Mouse (Mus musculus) neural tube, embryonic 13.5 days (tissue): ENCODE data around the gene Serpina1e. TPM values are rescaled to one million over a fixed set of nuclear protein-coding genes. Genes with fewer than 3 reads are reported as not detected.
A peak's percentile ranks its signal among the peaks of the same experiment; 100 is the strongest.

Experiments used
- ATAC-seq: fragments of 200-750 bp; cut with Nextera tagmentation; 2 replicates; pipeline ENCODE4 v1.8.0; 2017; ENCODE audit warnings: low read depth, mild to moderate bottlenecking, moderate TSS enrichment, moderate library complexity
- H3K27ac ChIP-seq: fragments of 300-500 bp; sonication (generic); replicated peaks from 2 replicates; pipeline ENCODE4 v1.5.1; 2015; ENCODE audit warnings: moderate library complexity, mild to moderate bottlenecking, inconsistent platforms
- H3K27me3 ChIP-seq: fragments of 300-500 bp; sonication (generic); 2 replicates; pipeline ENCODE4 v1.6.1; 2015; ENCODE audit warnings: mild to moderate bottlenecking, inconsistent platforms
- H3K36me3 ChIP-seq: fragments of 300-500 bp; sonication (generic); 2 replicates; pipeline ENCODE4 v1.6.1; 2015; ENCODE audit warnings: mild to moderate bottlenecking, inconsistent platforms
- H3K4me1 ChIP-seq: fragments of 300-500 bp; sonication (generic); replicated peaks from 2 replicates; pipeline ENCODE4 v1.6.1; 2015; ENCODE audit warnings: inconsistent platforms
- H3K4me2 ChIP-seq: fragments of 300-500 bp; sonication (generic); 2 replicates; pipeline ENCODE4 v1.6.1; 2015; ENCODE audit warnings: inconsistent platforms, mild to moderate bottlenecking, moderate library complexity
- H3K4me3 ChIP-seq: fragments of 300-500 bp; sonication (generic); 2 replicates; pipeline ENCODE4 v1.5.1; 2015; ENCODE audit warnings: mild to moderate bottlenecking, inconsistent platforms
- H3K9ac ChIP-seq: fragments of 300-500 bp; sonication (generic); 2 replicates; pipeline ENCODE4 v1.6.1; 2015; ENCODE audit warnings: moderate library complexity, mild to moderate bottlenecking, inconsistent platforms
- H3K9me3 ChIP-seq: fragments of 300-500 bp; sonication (generic); 2 replicates; pipeline ENCODE4 v1.6.1; 2016; ENCODE audit warnings: inconsistent platforms
- WGBS: fragments of 180-500 bp; shearing (Covaris S2); methylation state at CpG from one replicate; pipeline ENCODE4 v1.1.7; 2015; 5-methylcytosine and 5-hydroxymethylcytosine counted together
- polyA plus RNA-seq: library from polyadenylated mRNA; unstranded; fragments of >200 nt; fragmentation: Nextera tagmentation; extraction: Ambion mirVana; gene quantifications from 2 replicates; pipeline ENCODE4 v1.2.1, GENCODE M21; 2015

The Serpina1e gene
- polyA plus RNA-seq = not detected in 2 replicates

DNA sequence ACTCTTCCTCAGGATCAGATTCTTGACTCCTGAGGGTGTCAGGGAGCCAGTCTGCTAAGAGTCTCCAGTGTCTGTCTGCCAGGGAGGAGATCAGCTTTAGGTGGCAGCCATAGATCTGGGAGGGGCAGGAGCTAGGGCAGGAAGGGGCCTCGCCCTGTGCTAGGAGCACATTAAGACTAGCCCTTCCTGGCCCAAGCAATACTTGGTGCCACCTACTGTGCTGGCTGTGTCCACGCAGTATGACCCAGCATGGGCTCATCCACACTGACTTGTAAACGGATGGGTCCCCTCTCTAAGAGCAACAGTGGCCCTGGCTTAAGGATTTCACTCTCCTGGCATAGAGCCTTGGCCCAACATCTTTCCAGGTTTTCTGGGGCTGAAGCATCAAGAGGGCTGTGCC, at the start of gene Serpina1e:
TSS of gene Serpina1e (minus strand) at position 178 of the 400 bp plus-strand sequence.
- no peaks in the 10 kb centered on the region for H3K9me3 ChIP-seq
- H3K4me2 ChIP-seq = no peak within 1 kb of the TSS
- no peak within 1 kb of the TSS for H3K27ac ChIP-seq
- no peak for ATAC-seq
- no peaks in the 10 kb centered on the region for H3K4me1 ChIP-seq
- no peak within 1 kb of the TSS for H3K4me3 ChIP-seq
- H3K9ac ChIP-seq = no peak within 1 kb of the TSS
- no peaks in the 10 kb centered on the region for H3K36me3 ChIP-seq
- H3K27me3 ChIP-seq = no peaks in the 10 kb centered on the region
- 75% methylated on average over 3 of the region's 3 CpGs for WGBS

DNA sequence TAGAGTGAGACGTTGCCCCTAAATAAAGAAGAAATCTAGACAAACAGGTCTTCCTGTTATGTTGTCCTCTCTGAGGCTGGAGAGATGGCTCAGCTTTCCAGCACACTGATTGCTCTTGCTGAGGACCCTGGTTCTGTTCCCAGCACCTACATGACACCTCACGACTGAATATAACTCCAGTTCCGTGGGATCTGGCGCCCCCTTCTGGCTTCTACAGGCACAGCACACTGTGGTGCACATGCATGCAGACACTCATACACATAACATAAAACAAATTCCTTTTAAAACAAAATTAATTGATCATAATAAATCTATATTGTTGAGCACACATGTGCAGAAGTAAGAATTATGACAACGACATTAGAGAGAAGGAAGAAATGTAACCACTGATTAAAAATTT, 45.9 kb upstream of the Serpina1e start:
- H3K36me3 ChIP-seq = no peaks in the 10 kb centered on the region
- no peak overlapping the region for H3K4me3 ChIP-seq
- H3K4me2 ChIP-seq = no peak overlapping the region
- H3K9me3 ChIP-seq = no peaks in the 10 kb centered on the region
- H3K27me3 ChIP-seq = no peaks in the 10 kb centered on the region
- 83% methylated on average over 5 of the region's 5 CpGs for WGBS
- no peak for ATAC-seq
- H3K9ac ChIP-seq = no peak overlapping the region
- H3K4me1 ChIP-seq = 0 out of 2 replicates have a peak, but pooled peaks cover under 1% of the 10 kb centered on the region
- H3K27ac ChIP-seq = no peak overlapping the region

DNA sequence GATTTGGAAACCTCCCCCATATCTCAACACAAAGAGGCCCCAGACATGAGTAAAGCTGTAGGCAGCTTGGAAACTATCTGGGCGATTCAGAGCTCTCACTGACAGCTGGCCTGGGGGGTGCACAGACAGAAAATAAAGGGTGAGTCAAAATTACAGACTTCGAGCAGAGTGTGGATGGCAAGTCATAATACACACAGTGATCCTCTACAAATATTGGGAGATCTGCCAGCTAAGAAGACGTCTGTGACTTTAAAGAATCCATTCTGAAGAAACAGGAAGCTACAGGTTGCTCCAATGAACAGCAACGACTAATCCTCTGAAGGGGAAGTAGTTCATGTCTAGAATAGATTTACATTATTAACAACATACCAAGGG, 44.5 kb upstream of the Serpina1e start:
- Histone ChIP-seq H3K9ac (no peak overlapping the region), H3K4me3 (no peak overlapping the region), H3K9me3 (no peaks in the 10 kb centered on the region), H3K27ac (no peak overlapping the region), H3K36me3 (no peaks in the 10 kb centered on the region), H3K4me2 (no peak overlapping the region), H3K27me3 (no peaks in the 10 kb centered on the region), H3K4me1 (0 out of 2 replicates have a peak, but pooled peaks cover 6% of the 10 kb centered on the region)
- WGBS = 70% methylated on average over 4 of the region's 4 CpGs
- ATAC-seq = no peak

DNA sequence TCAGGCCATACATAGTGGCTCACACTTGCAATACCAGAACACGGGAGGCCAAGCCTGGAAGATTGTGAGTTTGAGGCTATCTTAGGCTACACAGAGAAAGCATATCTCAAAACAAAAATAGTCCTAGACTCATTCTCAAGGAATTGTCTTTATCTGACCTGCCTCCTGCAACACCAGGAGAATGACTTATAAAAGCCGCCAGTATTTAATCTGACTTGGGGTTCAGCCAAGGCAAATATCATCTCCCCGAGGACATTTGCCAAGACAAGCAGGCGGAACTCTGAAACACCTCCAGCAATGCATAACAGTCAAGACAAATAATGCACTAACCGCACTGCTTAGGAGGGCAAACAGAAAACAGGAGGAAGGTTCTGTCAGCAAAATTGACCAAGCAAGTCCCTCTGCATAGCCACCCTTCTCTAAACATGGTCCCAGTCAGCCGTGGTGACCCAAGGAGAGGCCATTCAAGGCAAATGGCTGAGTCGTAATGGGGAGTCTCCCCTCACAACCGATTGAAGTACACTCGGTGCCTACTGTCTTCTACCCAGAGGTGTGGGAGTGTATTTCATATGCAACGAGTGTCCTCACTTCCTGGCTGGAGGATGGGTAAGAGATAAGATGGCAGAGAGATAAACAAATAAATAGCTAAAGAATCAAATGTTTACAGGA, 43.9 kb upstream of the Serpina1e start:
- WGBS = 75% methylated on average over 10 of the region's 10 CpGs

DNA sequence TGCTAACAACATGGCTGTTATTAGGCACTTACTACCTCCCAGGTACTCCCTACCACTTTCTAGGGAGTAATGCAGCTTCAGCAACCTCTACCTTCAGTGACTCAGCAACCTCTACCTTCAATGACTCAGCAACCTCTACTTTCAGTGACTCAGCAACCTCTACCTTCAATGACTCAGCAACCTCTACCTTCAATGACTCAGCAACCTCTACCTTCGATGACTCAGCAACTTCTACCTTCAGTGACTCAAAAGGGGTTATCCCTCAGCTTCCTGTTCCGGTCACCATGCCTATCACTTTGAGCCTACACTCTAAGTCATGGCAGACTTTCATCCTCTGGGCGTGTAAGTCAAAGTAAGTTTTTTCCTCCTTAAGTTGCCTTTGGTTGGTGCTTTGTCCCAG, 41.8 kb upstream of the Serpina1e start:
- H3K9me3 ChIP-seq = no peaks in the 10 kb centered on the region
- H3K9ac ChIP-seq = no peak overlapping the region
- H3K4me3 ChIP-seq = no peak overlapping the region
- WGBS = 94% methylated on average over 3 of the region's 3 CpGs
- ATAC-seq = no peak
- no peak overlapping the region for H3K4me2 ChIP-seq
- no peak overlapping the region for H3K27ac ChIP-seq
- no peaks in the 10 kb centered on the region for H3K36me3 ChIP-seq
- 0 out of 2 replicates have a peak, but pooled peaks cover 6% of the 10 kb centered on the region for H3K4me1 ChIP-seq
- H3K27me3 ChIP-seq = no peaks in the 10 kb centered on the region

More for the DNA sequence above, 43.9 kb upstream of the Serpina1e start:
- H3K4me2 ChIP-seq = no peak overlapping the region
- H3K36me3 ChIP-seq = no peaks in the 10 kb centered on the region
- H3K27me3 ChIP-seq = no peaks in the 10 kb centered on the region
- no peak overlapping the region for H3K27ac ChIP-seq
- no peak overlapping the region for H3K9ac ChIP-seq
- no peak overlapping the region for H3K4me3 ChIP-seq
- H3K4me1 ChIP-seq = 0 out of 2 replicates have a peak, but pooled peaks cover 6% of the 10 kb centered on the region
- no peak for ATAC-seq
- no peaks in the 10 kb centered on the region for H3K9me3 ChIP-seq

DNA sequence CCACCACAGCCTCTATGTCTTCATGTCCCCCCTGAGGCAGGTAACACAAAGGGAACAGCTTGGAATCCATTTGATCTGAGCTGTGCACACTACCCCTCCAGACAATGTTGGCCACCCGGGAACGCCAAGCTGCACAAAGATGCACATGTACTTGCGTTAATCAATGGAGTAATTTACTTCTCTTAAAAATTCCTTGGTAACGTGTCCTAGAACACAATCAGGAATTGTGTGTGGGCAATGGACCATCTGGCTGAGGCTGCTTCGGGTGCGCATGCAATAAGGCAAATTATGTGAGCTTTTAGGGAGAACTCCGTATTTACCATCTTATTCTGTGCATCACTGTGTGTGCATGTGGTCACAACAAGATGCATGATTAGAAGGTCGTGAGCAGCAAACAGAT, 40.8 kb upstream of the Serpina1e start:
- no peak overlapping the region for H3K4me3 ChIP-seq
- ATAC-seq = no peak

DNA sequence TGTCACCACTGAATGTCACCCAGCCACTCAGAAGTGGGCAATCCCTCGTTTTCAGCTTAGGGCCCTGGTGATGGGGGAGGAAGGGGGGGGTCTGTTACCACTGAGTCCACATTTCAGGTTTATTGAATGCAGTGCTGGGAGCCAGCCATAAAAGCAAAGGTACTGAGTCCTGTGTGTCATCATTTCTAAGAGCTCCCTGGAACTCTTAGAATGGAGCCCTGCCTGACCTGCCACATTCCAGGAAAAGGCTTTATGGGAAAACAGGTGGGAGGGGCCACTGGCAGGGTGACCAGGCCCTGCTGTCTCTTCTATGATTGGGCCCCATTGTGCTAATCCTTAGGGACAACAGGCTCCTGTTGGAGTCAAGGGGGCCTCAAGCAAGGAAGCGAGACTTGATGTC, 37.7 kb upstream of the Serpina1e start:
- WGBS = 66% methylated on average over 2 of the region's 2 CpGs
- H3K4me1 ChIP-seq = 0 out of 2 replicates have a peak, but pooled peaks cover 6% of the 10 kb centered on the region
- H3K9ac ChIP-seq = no peak overlapping the region
- ATAC-seq = no peak
- no peaks in the 10 kb centered on the region for H3K9me3 ChIP-seq
- no peak overlapping the region for H3K4me2 ChIP-seq
- no peaks in the 10 kb centered on the region for H3K27me3 ChIP-seq
- H3K4me3 ChIP-seq = no peak overlapping the region
- H3K36me3 ChIP-seq = no peaks in the 10 kb centered on the region
- no peak overlapping the region for H3K27ac ChIP-seq

More for the DNA sequence above, 40.8 kb upstream of the Serpina1e start:
- WGBS = 69% methylated on average over 8 of the region's 8 CpGs
- Histone ChIP-seq H3K36me3 (no peaks in the 10 kb centered on the region), H3K4me1 (0 out of 2 replicates have a peak, but pooled peaks cover 6% of the 10 kb centered on the region), H3K9ac (no peak overlapping the region), H3K27ac (no peak overlapping the region), H3K4me2 (no peak overlapping the region), H3K9me3 (no peaks in the 10 kb centered on the region), H3K27me3 (no peaks in the 10 kb centered on the region)

DNA sequence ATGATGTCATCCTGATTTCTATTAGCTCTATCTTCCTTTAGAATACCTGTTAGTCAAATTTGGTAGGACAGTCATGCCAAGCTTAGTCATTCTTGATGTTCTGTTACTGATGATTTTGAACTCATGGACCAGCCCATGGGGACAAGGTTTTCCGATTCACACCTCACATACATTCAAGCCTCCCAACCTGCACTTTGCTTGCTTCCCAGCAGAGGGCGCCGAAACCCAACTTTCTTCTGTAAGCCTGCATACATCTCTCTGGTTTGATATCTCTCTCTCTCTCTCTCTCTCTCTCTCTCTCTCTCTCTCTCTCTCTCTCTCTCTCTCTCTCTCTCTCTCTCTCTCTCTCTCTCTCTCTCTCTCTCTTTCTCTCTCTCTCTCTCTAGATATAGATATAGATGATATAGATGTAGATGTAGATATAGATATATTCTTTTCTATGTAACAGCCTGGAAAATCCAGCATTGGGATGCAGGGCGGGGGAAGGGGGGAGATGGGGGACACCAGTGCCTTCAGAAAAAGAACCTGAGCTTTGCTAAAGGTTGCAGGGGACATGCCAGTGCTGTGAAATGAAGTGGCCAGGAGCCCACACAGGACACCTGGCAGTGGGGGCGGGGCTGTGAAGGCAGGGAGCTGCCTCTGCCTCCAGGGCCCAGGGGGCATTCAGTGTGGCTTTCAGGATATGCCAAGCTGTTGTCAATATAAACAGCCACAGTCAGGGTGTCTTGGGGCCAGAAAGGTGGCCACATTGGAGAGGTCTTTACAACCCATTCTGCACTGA, 36.7 kb upstream of the Serpina1e start:
- no peaks in the 10 kb centered on the region for H3K36me3 ChIP-seq
- no peak overlapping the region for H3K9ac ChIP-seq
- 43% methylated on average over 5 of the region's 5 CpGs for WGBS
- no peaks in the 10 kb centered on the region for H3K27me3 ChIP-seq
- ATAC-seq = peak; percentile 61; the same call in 1 of the 2 replicates
- no peak overlapping the region for H3K4me2 ChIP-seq
- no peaks in the 10 kb centered on the region for H3K9me3 ChIP-seq
- H3K4me1 ChIP-seq = 0 out of 2 replicates have a peak, but pooled peaks cover 6% of the 10 kb centered on the region
- H3K4me3 ChIP-seq = no peak overlapping the region
- H3K27ac ChIP-seq = no peak overlapping the region

DNA sequence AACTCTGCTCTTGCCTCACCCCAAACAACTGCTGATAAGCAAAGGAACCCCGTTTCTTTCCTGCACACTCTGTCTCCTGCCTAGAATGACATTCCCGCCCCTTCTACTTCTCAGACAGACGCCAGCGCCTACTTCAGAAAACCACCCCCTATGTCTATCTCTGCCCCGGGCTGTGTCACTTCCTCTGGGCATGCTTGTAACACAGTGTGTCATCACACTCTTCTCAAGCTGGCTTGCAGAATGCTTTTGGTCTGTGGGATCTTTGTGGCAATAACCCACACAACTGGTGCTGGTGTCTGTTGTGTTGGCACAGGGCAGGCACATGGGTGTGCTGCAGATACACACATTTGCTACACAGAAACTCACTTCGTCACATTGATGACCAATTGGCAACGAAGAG, 34.2 kb upstream of the Serpina1e start:
- H3K27ac ChIP-seq = no peak overlapping the region
- H3K4me3 ChIP-seq = no peak overlapping the region
- no peak for ATAC-seq
- no peaks in the 10 kb centered on the region for H3K4me1 ChIP-seq
- H3K36me3 ChIP-seq = no peaks in the 10 kb centered on the region
- H3K9me3 ChIP-seq = no peaks in the 10 kb centered on the region
- H3K4me2 ChIP-seq = no peak overlapping the region
- WGBS = 82% methylated on average over 7 of the region's 7 CpGs
- H3K9ac ChIP-seq = no peak overlapping the region
- no peaks in the 10 kb centered on the region for H3K27me3 ChIP-seq

DNA sequence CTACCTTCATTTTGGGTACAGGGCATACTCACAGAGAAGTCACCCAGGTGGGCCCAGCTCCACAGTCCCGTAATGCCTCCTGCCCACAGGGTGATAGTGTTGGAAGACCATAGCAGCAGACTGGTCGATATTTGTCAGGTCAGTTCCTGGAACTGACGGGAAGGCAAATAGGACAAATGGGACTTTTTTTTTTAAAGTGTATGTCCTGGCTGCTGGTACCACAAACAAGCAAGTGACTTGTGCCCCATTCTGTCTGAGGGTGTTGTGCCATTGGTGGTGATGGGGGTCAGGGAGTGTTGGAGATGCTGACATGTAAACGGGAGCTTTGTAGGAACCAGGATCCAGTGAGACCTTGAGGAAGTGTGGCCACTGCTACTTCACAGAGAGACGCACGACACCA, 31.1 kb upstream of the Serpina1e start, which contains the start of gene Serpina11:
TSS of gene Serpina11 (minus strand) at position 101 of the 400 bp plus-strand sequence.
- WGBS = 90% methylated on average over 6 of the region's 6 CpGs
- Histone ChIP-seq H3K4me1 (no peaks in the 10 kb centered on the region), H3K9me3 (no peaks in the 10 kb centered on the region), H3K36me3 (no peaks in the 10 kb centered on the region), H3K27me3 (no peaks in the 10 kb centered on the region), H3K4me3 (no peak within 1 kb of the TSS), H3K9ac (no peak within 1 kb of the TSS), H3K27ac (no peak within 1 kb of the TSS), H3K4me2 (no peak within 1 kb of the TSS)
- ATAC-seq = no peak

DNA sequence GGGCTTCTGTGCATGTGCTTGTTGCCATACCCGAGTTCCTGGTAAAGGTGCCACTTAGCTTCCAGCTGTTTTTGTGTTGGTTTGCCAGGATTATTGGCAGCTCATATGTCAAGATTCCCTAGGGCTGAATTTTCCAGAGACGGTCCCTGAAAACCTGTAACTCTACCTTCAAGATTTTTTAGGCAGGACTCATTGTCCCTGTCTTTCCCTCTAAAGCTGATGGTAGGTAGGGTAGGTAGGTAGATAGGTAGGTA, 30.7 kb upstream of the Serpina1e start:
- Histone ChIP-seq H3K4me2 (no peak overlapping the region), H3K36me3 (no peaks in the 10 kb centered on the region), H3K4me1 (no peaks in the 10 kb centered on the region), H3K4me3 (no peak overlapping the region), H3K27me3 (no peaks in the 10 kb centered on the region), H3K27ac (no peak overlapping the region), H3K9ac (no peak overlapping the region), H3K9me3 (no peaks in the 10 kb centered on the region)
- 69% methylated on average over 2 of the region's 2 CpGs for WGBS
- no peak for ATAC-seq

DNA sequence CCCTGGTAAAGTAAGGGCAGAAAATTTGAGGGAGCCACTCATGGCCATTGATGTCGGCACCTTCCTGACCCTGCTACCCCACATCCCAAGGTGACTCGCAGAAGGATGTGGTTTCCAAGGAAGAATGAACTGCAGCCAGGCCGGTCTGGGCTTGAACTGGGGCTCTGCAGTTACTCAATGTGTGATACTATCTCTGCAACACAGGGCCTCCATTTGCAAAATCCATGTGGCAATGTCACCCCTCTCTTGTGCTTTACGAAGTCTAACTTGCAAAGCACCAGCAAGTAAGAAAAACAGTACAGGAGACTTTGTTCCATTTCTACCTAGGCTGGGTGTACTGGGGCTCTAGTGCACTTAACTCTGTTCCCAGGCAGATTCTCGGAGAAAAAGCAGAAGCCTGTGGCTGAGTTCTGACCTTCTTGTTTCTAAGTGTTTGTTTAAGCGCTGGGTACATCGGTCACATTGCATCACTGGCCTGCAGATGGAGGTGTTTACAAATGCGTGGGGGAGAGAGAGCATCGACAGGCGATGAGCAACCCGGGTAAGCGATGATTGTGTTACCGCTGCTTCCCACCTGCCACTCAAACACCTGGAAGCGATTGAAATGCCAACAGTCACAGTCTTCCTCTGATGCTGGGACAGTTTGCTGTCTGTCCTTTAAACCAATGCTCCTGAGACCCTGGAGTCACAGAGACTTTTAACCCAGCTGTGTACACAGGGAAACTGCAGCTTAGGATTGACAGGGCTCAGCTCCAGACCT, 30.2 kb upstream of the Serpina1e start:
- no peaks in the 10 kb centered on the region for H3K9me3 ChIP-seq
- 68% methylated on average over 14 of the region's 14 CpGs for WGBS
- H3K4me2 ChIP-seq = no peak overlapping the region
- no peak overlapping the region for H3K9ac ChIP-seq
- H3K4me1 ChIP-seq = no peaks in the 10 kb centered on the region
- H3K4me3 ChIP-seq = no peak overlapping the region
- no peak overlapping the region for H3K27ac ChIP-seq
- ATAC-seq = no peak
- no peaks in the 10 kb centered on the region for H3K27me3 ChIP-seq
- no peaks in the 10 kb centered on the region for H3K36me3 ChIP-seq
